Mouse (Mus musculus): ENCODE measurements around the gene Nkx2-9.

- no peak for TF ChIP-seq CTCF (IDR thresholded peaks at IDR 0.05; ENCODE audit: insufficient read depth, low read length)
- no peak for TF ChIP-seq POLR2A (IDR thresholded peaks at IDR 0.05; ENCODE audit: borderline replicate concordance, extremely low read depth, low read depth, low read length)
Measured at GRCm38 (mm10) chr12:56616088-56616487, 3.0 kb upstream of the Nkx2-9 start.
